Mouse (Mus musculus) E14TG2a.4 (cell line): ENCODE results near the gene Gtsf1.

ENCODE experiments used
- H3K27me3 ChIP-seq: 2 replicates; pipeline ENCODE4 v1.6.1; 2014; ENCODE audit warnings: low read length, control low read depth; ENCODE audit not compliant: insufficient read depth
- H3K36me3 ChIP-seq: 2 replicates; pipeline ENCODE4 v1.6.1; 2014; ENCODE audit warnings: low read length, control low read depth; ENCODE audit not compliant: insufficient read depth
- H3K4me1 ChIP-seq: replicated peaks from 2 replicates; pipeline ENCODE4 v1.6.1; 2014; ENCODE audit warnings: low read depth, low read length, control low read depth
- H3K4me3 ChIP-seq: replicated peaks from 2 replicates; pipeline ENCODE4 v1.5.1; 2014; ENCODE audit warnings: mild to moderate bottlenecking, low read length
- H3K9me3 ChIP-seq: 2 replicates; pipeline ENCODE4 v1.6.1; 2014; ENCODE audit warnings: low read length, control low read depth
- CTCF ChIP-seq: conservative IDR thresholded peaks from 2 replicates; pipeline ENCODE4 v1.5.1; 2014; ENCODE audit warnings: low read length
- NANOG ChIP-seq: IDR thresholded peaks from 2 replicates; pipeline ENCODE4 v1.6.1; 2014; ENCODE audit warnings: borderline replicate concordance, low read length, mixed read lengths
- POU5F1 ChIP-seq: IDR thresholded peaks from 2 replicates; pipeline ENCODE4 v1.6.1; 2014; ENCODE audit warnings: low read length, borderline replicate concordance

The Gtsf1 gene

DNA sequence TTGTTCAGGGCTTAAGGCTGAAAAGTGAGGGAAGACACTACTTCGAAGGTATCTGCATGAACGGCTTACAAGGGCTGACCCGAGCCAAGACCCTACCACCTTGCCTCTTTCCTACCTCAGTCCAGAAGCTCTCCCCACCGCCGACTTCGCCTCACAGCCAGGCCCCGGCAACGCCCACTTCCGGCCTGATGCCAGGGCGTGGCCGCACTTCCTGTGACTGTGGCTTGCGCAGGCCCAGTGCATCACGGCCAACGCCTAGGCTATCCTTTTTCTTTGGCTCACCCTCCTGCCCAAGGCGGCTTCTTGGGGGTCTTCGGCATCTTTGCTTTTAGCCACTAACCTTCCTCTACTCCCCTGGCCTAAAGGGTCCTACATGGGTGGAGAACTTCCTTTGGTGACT lies at the start of gene Gtsf1:
Gene Gtsf1, minus strand, starts transcription at position 230 of the 400 bp plus-strand sequence.
- TF ChIP-seq NANOG, result no peak
- no peak for TF ChIP-seq CTCF
- TF ChIP-seq POU5F1, result no peak
- Histone ChIP-seq H3K4me3 (no peak within 1 kb of the TSS), H3K4me1 (peaks cover 6% of the 10 kb centered on the region), H3K36me3 (no peaks in the 10 kb centered on the region), H3K9me3 (no peaks in the 10 kb centered on the region), H3K27me3 (no peaks in the 10 kb centered on the region)

DNA sequence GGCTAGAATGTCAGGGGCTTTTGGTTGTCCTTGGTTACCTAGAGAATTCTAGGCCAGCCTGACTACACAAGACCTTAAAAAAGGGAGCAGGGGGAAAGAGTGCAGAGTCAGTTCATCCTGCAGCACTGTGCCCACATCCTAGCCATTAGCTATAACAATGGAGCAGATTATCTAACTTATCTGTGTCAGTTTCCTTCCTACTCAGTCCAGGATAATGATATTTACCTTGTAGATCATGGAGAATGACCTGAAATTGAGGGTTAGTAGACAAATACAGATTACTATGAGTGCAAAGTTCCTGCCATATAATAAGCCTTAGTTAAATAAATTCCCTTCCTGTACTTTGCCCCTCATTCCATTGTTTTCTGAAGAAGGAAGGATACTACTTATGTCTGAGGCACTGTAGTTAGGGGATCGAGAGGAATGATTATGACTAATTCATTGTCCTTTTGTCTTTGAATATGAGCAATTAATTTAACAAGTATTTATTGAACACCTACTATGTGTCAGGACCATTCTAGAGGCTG lies 48.9 kb upstream of the Gtsf1 start:
- TF ChIP-seq CTCF (no peak), POU5F1 (no peak), NANOG (no peak)
- Histone ChIP-seq H3K4me1 (no peaks in the 10 kb centered on the region), H3K36me3 (no peaks in the 10 kb centered on the region), H3K27me3 (0 out of 2 replicates have a peak, but pooled peaks cover 2% of the 10 kb centered on the region), H3K4me3 (no peak overlapping the region), H3K9me3 (no peaks in the 10 kb centered on the region)

DNA sequence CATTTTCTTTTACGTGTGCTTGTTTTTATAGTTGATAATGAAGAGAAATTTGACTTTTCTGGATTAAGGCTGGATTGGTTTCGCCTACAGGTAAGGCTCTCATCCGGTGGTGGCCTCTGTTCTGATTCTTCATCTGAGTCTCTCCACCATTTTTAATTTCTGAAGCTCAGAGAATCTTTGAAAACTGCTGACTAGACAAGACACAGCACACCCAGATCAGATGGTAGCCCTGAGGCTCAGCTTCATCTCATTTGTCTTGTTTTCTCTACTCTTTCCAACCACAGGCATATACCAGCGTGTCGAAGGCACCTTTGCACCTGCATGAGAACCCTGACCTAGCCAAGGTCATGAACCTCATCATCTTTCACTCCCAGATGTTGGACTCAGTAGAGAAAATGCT lies 43.5 kb upstream of the Gtsf1 start:
- Histone ChIP-seq H3K27me3 (0 out of 2 replicates have a peak, but pooled peaks cover 2% of the 10 kb centered on the region), H3K4me1 (no peaks in the 10 kb centered on the region), H3K9me3 (no peaks in the 10 kb centered on the region), H3K4me3 (no peak overlapping the region), H3K36me3 (no peaks in the 10 kb centered on the region)
- TF ChIP-seq POU5F1 (no peak), CTCF (no peak), NANOG (no peak)

DNA sequence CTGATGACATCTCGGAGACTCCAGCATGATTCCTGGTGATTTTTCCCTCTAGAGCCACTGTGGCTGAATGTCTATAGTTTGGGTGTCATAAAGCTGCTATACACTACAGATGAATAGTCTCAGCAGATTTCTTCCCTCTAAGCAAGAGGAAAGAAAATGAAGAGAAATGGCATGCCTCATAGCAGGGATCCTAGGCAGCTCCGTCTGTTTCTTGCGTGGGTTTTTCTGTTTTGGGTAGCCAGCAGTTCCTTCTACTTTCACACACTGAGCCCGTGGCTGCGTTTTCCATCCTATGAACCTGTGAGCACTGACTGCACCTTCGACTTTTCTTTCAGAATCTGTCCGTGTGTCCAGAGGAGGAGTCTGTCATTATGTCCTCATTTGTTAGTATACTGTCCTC lies 42.9 kb upstream of the Gtsf1 start:
- no peak overlapping the region for H3K4me3 ChIP-seq
- TF ChIP-seq NANOG, result no peak
- no peak for TF ChIP-seq CTCF
- TF ChIP-seq POU5F1, result no peak
- no peaks in the 10 kb centered on the region for H3K36me3 ChIP-seq
- H3K4me1 ChIP-seq, result no peaks in the 10 kb centered on the region
- no peaks in the 10 kb centered on the region for H3K9me3 ChIP-seq
- 0 out of 2 replicates have a peak, but pooled peaks cover under 1% of the 10 kb centered on the region for H3K27me3 ChIP-seq

DNA sequence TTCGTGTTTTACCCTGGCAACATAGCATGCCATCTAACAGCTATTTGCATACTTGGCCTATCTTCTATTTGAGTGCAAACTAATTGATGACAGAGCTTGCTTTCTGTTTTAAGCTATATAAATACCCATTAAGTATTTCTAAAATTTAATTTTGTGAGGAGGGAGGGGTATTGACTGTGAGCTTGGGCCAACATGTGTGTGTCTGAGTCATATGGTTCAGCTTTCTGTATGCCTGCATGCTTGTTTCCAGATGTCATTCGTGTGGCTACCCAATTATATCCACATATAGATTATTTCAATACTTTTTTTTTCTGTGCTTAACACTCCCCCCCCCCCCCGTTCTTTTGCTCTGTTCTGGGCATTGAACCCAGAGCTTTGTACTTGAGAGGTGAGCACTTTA lies 42.0 kb upstream of the Gtsf1 start:
- no peak overlapping the region for H3K4me3 ChIP-seq
- H3K9me3 ChIP-seq, result no peaks in the 10 kb centered on the region
- TF ChIP-seq POU5F1 (no peak), NANOG (no peak), CTCF (no peak)
- H3K36me3 ChIP-seq, result no peaks in the 10 kb centered on the region
- H3K4me1 ChIP-seq, result no peaks in the 10 kb centered on the region
- no peaks in the 10 kb centered on the region for H3K27me3 ChIP-seq

DNA sequence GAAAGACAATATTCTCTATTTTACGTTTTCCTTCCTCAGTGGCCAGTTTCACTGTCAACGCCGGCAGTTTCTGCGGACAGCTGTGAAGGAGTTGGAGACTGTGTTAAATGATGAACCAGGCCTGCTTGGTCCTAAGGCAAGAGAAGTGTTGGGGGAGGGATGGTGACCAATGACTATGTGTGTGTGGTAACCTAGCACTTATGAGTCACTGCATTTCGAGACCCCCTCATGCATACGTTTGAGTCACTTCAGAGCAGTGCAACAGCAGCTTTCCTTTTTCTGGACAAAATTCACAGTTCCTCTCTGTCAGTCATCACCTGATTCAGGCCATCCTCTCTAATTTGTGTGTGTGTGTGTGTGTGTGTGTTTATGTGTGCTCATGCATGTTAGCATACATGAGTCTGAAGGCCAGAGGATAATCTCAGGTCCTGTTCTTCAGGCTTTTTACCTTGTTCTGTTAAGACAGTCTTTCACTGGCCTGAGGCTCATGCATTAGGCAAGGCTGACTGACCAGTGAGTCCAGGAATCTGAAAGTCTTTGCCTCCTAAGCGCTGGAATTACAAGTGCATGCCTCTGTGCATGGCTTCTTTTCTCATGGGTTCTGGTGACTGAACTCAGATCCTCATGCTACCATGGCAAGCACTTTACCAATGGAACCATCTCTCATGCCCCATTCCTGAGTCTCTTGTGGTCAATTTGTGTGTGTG lies 41.4 kb upstream of the Gtsf1 start:
- H3K4me3 ChIP-seq, result no peak overlapping the region
- no peaks in the 10 kb centered on the region for H3K27me3 ChIP-seq
- no peaks in the 10 kb centered on the region for H3K4me1 ChIP-seq
- TF ChIP-seq NANOG (no peak), CTCF (no peak), POU5F1 (no peak)
- no peaks in the 10 kb centered on the region for H3K36me3 ChIP-seq
- no peaks in the 10 kb centered on the region for H3K9me3 ChIP-seq

DNA sequence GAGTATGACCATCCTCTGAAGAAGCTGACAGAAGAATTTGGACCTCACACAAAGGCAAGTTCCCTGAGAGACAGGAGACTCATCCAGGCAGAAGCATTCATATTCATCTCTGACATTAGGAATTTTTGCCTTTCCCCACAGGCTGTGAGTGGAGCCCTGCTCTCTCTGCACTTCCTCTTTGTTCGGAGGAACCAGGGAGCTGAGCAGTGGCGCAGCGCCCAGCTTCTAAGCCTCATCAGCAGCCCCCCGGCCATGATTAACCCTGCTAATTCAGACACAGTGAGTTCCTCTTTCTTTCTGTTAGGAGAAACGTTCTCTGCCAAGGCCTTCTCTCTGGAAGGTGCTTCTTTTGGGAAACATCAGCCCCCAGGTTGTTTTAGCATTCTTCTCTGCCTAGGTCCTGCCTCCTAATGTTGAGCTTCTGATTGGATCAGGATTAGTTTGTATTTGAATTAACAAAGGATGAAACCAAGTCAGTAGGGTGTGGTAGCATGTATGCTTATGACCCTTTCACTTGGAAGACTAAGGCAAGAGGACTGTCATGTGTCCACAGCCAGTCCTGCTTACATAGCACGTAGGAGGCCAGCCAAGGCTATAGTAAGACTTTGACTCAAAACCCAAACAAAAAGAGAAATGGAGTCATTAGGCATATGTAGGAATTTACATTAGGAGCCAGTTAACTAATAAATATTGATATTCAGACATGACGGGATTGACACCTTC lies 32.4 kb upstream of the Gtsf1 start:
- H3K9me3 ChIP-seq, result peaks cover 10% of the 10 kb centered on the region
- no peaks in the 10 kb centered on the region for H3K4me1 ChIP-seq
- no peak for TF ChIP-seq POU5F1
- TF ChIP-seq NANOG, result no peak
- TF ChIP-seq CTCF, result no peak
- no peaks in the 10 kb centered on the region for H3K36me3 ChIP-seq
- H3K27me3 ChIP-seq, result no peaks in the 10 kb centered on the region
- no peak overlapping the region for H3K4me3 ChIP-seq

DNA sequence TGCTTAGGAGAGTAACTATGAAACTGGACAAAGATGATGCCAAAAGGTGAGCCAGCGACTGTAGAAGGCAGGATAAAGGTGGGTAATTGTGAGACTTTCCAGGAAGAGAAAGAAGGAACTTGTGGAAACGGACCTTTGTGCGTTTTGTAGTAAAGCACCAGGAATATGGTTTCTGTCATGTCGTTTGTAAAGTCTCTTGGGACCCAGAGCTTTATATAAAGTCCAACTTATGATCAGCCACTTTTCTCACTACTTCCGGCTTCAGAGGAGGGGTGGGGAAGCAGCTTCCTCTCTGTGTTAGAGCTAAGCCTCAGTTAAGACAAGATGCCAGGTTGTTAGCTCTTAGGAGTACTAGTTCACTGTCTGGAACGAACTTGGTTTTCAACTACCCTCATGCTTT lies 24.2 kb upstream of the Gtsf1 start:
- no peaks in the 10 kb centered on the region for H3K9me3 ChIP-seq
- no peaks in the 10 kb centered on the region for H3K27me3 ChIP-seq
- H3K4me3 ChIP-seq, result no peak overlapping the region
- no peaks in the 10 kb centered on the region for H3K4me1 ChIP-seq
- TF ChIP-seq POU5F1 (no peak), NANOG (no peak), CTCF (no peak)
- no peaks in the 10 kb centered on the region for H3K36me3 ChIP-seq
